Mouse (Mus musculus): ENCODE measurements around the gene Ccdc191. TPM values are rescaled to one million over a fixed set of nuclear protein-coding genes. Genes with fewer than 3 reads are reported as not detected.

Gene Ccdc191
- polyA plus RNA-seq, 1 experiment from 2014 or later: 5.4 TPM

DNA sequence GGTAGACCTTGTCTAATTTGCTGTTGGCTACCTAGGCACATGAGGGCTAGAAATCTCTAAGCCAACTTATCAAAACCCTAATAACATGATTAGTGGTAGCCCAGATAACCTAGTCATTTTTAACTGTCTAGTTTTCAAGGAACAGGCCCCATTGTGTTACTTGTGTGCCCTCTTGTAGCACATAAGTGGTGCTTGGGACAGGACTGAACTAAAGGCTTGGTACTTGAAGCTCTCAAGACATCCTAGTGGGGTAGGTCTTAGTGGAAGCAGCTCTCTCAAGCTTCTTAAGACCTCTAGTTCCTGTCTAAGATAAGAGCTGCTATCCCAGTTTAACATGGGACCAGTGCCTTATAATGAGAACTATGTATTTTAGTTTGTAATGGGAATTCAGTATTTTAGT, 41.0 kb downstream of the Ccdc191 start:
- no peak for DNase-seq (ENCODE audit: low spot score)

DNA sequence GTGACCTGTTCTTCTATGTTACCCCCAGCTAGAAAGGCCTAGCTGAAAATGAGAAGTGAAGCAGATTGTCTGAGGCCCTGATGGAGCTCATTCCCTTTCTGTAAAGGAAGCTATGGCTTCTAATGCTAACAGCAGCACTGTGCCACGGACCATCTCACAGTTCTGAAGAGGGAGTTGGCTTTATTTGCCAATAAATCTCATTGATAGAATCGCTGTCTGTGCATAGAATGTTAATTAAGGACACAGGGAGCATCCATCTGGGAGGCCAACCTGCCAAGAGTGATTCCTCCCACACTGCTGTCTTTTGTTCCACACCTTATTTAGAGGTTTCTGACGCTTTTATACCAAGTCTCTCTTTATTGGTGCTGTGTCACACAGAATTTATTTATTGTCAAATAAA, 41.9 kb downstream of the Ccdc191 start:
- DNase-seq (ENCODE audit: low spot score): no peak

DNA sequence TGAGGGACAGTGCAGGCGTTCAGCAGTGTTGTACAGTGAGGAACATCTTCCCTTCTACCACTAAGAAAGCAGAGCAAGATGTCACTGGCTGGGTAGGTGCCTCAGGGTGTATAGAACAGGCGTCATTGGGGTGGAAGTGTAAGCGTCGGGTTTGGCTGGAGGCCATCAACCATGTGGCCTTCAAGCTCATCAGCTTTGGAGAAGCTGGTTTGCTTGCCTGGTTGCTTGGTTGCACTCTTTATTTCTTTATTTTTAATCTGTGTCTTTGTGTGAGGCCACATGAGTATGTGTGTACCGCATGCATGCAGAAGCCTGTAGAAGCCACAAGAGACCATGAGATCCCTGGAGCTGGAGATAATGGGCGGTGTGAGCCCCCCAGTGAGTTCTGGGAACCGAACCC, 42.7 kb downstream of the Ccdc191 start:
- no peak for DNase-seq (ENCODE audit: low spot score)

DNA sequence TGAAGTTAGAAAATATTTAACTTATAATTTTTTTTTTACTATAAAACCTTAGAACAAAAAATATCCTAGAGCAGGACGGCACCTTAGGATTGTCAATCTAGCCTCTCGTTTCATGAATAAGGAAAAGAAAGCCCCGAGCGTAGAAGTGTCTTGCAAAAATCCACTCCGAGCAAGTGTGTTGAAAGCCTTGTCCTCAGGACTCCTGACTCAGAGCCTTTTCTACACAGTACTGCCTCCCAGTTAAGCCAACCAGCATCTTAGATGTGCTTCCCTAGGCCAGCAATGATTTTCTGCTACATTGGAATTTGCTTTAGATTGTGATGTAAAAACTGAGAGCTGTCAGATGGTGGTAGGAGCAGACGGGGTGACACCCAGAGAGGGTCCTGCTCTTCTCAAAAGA, 43.4 kb downstream of the Ccdc191 start:
- DNase-seq (ENCODE audit: low spot score): no peak

DNA sequence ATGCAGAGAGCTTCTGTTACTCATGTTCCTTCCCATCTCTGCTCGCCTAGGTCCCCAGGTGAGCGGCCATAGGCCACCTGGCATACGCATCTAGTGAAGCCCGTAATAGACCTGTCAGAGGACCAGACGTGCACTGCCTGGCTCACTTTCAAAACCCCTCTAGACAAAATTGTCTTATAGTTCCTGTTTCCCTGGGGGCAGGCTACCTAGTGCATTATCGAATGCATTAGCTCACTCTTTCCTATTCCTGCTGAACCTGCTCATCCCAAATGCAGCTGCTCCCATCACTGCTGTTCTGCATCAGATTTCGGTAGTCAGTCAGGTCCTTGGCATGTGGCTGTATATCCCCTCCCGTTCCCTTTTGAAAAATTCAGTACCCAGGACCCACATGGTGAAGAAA, 45.3 kb downstream of the Ccdc191 start:
- no peak for DNase-seq (ENCODE audit: low spot score)

DNA sequence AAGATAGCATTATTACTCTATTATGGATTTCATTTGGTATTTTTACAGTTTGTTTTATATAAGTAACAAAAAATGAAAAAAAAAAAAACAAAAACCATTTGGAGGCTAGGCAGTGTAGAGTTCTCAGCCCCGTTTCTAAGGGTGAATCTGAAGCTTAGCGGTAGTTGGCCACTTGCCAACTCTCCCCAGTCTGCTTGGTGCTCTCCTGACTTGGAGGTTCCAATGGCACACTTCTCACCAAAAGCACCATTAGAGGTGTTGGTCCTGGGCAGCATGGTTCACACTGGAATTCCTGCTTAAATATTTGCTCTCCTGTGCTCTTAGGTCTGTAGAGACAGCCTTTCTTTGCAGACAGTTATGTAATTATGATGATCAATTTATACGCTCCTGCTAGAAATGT, 45.8 kb downstream of the Ccdc191 start:
- no peak for DNase-seq (ENCODE audit: low spot score)

DNA sequence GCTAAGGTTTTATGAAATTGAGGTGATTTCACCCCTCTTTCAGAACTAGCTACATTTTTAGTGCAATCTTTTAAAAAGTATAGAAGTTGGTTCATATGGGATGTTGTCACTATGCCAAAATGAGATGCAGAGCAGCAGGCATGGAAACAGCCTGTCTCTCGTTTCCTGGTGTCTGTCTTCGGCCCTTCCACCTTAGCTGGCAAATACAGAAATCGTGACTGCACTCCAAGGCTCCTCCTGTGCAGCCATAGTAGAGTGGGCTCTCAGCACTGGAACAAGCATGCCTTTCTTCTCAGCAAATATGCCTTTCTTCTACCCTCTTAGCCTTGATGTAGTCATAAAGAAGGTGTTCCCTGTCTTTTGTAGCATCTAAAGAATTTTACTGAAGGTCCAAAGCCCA, 46.3 kb downstream of the Ccdc191 start:
- DNase-seq (ENCODE audit: low spot score): no peak

DNA sequence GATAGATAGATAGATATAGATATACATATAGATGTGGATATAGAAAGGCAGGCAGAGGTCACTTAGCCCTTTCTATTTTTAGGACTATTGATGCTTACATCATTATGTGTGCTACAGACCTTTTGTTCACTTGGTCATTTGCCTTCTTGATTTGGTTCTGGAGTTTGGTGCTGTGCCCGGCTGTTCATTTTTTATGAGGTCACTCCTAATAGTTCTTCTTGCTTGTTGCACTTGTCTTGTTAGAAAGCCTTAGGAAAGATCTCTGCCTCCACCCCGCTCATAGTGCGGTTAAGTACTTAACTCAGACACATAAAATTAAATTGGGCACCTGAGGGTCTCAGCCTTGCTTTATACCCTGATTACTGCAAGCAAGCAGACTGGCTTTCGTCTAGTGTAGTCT, 51.2 kb downstream of the Ccdc191 start:
- no peak for DNase-seq (ENCODE audit: low spot score)

DNA sequence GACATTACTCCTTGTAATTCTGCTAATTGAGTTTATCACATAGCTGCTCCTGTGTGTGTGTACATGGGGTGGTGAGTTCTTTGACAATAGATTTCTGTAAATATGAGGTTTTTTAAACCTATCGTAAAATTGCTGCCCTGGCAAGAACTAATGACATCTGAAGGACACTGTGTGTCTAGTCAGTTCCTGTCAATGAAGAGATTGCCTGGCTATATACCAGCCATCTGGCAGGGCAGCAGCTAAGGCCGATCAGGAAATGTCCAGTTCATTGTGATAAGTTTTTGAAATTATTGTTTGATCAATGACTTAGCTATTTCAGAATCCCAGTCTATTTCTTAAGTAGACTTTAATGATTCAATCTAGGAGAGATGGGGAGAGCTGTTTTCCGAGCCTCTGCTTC, 55.8 kb downstream of the Ccdc191 start:
- no peak for DNase-seq (ENCODE audit: low spot score)

DNA sequence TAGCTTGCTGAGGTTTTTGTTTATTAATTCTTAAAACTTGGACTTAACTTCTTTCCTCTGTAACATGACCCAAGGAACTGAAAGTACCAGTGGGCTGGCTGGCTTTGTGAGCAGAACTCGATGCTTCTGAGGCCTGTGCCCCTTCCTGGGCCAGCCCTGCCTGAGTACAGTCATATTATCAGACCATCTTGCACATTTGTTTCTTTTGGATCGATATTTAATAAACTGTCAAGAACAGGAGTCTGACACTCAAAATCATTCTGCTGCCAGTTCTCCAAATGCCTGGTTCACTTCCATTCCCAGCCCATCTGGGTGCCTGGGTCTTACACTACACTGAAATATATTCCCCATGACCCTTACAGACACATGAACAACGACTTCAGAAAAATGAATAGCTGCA, 56.3 kb downstream of the Ccdc191 start:
- no peak for DNase-seq (ENCODE audit: low spot score)

DNA sequence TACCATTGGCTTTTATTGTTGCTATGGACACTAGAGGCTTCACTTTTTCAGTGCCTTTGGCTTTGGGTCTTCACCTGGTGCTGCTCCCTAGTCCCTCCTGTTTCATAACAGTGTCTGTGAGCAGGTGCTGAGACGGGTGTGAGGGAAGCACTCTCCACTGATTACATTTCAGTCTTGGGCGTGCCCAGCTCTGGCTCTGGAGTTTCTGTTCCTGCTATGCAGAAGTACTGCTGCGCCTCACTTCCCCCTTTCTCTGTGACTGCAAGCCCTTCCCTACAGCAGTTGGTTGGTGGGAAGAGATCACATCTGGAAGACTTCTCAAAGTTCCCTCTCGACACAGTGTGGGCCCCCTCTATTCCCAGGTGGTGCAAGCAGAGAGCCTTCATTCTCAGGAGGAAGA, 62.0 kb downstream of the Ccdc191 start:
- no peak for DNase-seq (ENCODE audit: low spot score)

DNA sequence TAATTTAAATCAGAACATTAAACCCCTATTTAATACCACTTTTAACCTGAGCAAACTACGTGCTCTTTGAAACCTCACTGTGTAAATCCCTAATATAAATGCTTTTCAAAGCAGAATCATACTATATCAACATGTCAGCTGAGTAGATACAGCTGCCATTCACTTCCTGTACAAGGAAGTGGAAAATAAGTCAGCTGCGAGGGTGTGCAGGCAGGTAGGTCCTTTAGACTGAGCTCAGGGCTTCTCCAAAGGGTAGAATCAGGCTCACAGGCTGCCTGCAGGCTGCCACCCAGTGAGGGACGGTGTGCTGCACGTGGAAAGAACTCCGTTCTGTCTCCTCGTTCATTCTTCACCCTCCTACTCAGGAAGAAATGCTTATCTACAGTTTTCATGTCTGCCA, 65.3 kb downstream of the Ccdc191 start:
- peak; percentile 62 for DNase-seq (ENCODE audit: low spot score)

DNA sequence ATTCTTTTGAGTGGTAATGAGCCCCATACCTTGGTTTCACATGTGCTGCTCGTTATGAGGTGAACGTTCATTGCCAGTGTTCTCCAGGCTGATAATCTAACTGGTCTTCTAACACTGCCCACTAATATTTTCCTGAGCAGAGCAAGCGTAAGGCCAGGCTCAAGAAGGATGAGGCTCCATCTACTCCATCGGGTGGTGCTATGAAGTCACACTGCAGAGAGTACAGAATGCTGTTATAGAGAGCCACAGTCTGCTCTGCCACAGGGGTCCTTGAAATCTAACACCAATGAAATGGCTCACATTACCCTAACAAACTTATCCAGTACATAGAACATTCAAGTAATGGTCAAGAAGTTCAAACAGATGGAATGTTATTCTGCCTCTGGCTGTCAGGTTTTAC, 68.4 kb downstream of the Ccdc191 start:
- DNase-seq (ENCODE audit: low spot score): no peak

DNA sequence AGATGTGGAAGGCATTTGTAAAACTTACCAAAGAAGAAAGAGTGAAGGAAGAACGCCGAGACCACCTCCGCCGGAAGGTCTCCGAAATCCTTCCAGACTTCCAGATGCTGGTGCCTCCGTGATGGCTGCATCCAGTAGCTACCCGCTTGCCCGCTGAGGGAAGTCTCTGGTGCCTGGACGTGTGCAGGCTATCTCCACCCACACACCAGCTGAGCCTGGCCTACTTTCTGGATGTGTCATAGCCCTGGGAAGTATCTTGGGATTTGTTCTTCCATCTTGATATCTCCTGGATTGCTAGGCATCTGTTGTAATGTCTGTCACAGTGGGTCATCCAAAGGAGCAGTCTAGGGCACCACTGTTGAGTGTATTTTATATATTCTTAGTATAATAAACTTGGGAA, 73.7 kb downstream of the Ccdc191 start:
- no peak for DNase-seq (ENCODE audit: low spot score)

DNA sequence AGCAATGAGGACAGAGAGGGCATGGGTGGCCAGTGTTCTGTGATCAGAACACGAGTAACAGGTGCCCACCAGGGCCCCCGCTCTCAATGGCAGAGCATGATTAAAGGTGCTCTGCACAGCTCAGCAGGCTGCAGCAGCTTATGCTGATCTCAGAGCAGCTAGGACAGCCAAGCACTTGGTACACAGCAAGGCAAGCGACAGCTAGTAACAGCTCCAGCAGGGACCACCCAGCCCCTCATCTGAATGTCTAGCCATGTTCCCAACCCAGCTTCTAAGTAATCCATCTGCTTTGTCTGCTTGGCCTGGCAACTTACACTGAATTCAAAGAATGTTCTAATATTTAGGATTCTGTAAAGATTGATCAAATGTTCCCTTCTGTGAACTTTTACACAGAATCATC, 74.2 kb downstream of the Ccdc191 start:
- DNase-seq (ENCODE audit: low spot score): no peak

DNA sequence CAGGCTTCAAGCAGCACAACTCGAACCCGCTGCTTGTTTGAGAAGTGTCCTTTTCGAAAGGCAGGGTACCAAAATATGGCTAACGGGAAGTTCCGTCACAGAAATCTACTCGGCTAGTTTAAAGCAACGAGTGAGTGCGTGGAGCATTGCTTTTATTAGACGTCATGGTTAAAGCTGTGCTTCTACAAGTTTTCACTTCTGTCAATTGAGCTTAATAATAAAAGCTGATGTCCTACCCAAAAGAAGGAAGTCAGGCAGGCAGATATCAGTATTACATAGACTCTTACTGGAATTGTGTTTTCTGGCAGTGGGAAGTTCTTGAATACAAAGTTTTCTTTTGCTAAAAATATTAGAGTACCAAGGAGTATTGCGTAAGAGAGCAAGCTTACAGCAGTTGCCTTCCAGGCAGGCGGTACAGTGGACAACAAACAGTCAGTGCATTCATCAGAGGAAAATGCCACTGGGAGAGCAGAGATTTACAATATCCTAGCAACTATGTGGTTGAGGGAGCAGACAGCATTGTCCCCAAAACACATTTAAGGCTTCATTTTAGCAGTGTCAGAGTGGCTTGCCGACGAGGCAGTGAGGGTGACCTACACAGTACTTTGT, 76.3 kb downstream of the Ccdc191 start:
- DNase-seq (ENCODE audit: low spot score): no peak

DNA sequence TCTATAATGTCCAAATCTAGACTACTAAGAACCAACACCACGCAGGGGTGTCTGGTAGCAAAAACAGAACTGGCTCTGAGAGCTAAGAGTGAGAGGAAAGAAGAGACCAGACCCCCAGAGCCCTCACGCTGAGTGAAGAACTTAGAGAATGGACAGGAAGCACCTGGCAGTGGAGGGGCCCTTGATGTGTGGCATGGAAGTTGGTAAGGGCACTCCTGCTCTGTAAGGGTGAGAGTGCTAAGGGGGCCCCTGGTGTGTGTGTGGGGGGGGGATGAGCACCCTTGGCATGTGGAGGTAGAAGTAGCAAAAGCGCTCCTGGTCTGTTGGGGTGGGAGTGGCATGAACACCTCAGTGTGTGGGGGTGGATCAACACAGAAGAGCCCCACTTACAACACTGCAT, 80.8 kb downstream of the Ccdc191 start:
- peak; percentile 77 for DNase-seq (ENCODE audit: low spot score)

DNA sequence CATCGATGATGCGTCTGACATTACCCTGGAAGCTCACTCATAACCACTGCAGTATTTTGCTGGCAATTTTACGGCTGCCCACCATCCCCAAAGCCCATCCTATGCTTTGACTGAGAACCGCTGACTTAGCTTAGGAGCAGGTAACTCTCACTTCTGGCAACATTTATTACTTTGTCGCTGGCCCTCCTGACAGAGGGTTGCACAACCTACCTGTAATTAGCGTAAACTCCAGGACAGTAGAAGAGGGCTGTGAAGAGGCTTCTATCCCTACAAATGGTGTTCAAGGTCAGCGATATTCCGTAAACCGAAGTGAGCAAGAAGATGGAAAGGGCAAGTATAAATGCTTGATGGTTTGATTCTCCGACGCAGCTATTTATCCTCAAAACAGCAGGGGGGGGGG, 81.6 kb downstream of the Ccdc191 start:
- DNase-seq (ENCODE audit: low spot score): no peak

DNA sequence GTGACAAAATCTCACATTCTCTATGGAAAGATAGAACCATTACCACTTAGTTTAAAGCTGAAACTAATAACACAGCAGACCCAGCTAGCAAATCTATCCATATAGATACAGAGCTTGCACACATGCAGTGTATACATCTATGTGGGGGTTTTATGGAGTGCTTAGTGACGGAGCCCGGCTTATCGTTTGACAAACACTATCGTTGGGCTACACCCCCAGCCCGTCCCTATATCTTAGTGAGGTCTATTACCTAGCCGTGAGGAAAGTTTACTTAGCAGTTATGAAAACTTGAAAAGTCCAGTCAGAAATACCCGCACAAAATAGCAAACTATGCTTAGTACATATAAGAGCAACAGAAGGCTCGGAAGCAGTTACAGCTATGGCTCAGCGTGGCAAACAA, 82.1 kb downstream of the Ccdc191 start:
- DNase-seq (ENCODE audit: low spot score): no peak

DNA sequence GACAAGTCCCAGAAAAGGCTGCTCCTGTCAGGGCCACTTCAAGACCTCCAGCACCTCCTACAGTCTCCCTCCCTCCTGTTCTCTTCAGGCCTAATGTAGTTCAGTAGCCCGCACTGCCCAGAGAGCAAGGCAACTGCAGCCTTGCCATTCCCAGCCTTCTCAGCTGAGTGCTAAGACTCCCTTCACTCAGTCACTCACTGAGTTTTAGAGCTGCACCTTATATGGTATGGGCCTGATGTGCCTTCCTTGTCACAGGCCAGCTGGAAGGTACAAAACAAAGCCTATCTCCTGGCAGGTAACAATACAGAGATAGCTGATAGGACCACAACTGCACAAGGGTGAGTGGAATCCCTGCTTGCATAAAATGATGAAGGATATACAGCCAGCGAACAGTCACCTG, 82.8 kb downstream of the Ccdc191 start:
- no peak for DNase-seq (ENCODE audit: low spot score)

DNA sequence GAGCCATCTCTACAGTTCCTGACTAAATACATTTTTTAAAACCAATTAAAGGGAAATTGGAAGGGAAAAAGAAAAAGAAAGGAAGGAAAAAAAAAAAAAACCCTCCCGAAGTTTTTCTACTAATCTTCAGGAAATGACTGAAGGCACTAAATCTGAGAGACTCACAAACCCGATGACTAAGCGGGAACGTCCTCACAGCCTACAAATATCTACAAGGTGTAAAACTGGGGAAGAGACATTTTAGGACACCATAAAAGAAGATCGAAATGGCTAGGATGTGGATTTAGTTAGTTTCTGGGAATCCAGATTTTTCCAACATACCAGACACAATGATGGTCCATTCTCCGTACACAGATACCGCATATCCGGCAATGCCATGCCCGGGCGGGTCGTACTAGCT, 83.5 kb downstream of the Ccdc191 start:
- no peak for DNase-seq (ENCODE audit: low spot score)

DNA sequence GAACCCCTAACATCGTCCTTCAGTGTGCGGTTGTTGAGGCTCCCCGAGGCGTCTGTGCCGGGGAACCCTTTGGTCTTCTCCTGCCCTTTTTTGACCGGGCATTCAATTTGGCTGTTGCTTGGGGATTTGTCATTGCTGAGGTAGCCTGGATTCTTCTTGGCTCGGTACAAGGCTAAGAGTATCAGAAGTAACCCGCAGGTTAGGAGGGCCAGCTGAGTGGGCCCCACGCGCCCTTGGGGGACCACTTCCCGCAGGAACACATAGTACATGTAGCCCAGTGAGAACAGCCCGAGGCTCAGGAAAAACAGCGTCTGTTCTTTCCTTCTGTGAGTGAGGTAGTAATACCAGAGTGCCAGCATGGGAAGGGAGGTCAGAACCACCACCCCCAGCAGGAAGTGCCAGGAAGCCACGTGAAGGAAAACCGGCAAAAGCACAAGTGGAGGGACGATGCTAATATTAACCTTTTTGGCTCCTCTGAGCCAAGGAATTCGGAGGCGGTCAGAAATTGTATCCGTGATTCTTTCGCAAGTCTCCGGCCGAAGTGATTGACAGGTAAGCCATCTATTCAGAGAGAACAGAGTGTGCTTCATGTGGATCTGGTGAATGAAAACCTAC, 84.1 kb downstream of the Ccdc191 start:
- no peak for DNase-seq (ENCODE audit: low spot score)

DNA sequence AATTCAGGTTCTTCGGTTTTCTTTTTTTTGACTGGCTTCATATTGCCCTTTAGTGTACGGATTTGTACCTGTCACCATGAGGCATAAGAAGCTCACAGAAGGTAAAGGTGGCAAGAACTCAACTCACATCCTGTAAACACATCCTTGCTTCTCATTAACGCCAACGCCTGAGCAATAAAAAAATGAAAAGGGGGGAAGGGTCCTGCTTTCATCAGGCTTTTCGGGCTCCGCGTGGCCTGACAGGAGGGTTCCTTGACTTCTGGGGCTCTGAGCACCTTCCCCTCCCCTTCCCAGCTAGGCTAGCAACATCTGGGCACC, 89.4 kb downstream of the Ccdc191 start:
- no peak for DNase-seq (ENCODE audit: low spot score)

Data from thymus, postnatal 0 days (tissue).